Mouse (Mus musculus) forebrain, embryonic 11.5 days (tissue): ENCODE measurements around the gene Timm8b. TPM values are rescaled to one million over a fixed set of nuclear protein-coding genes. Genes with fewer than 3 reads are reported as not detected.
A peak's percentile ranks its signal among the peaks of the same experiment; 100 is the strongest.

Source experiments
- ATAC-seq: fragments of 200-750 bp; cut with Nextera tagmentation; replicated peaks from 2 replicates; pipeline ENCODE4 v1.8.0; 2017; ENCODE audit warnings: moderate TSS enrichment; ENCODE audit not compliant: low FRiP score
- DNase-seq: peaks from one replicate; pipeline ENCODE4 v3.0.0-alpha.2; 2017; ENCODE audit warnings: low spot score
- H3K27ac ChIP-seq: fragments of 300-500 bp; sonication (generic); 2 replicates; pipeline ENCODE4 v1.5.1; 2014; ENCODE audit warnings: low read depth, low read length
- H3K27me3 ChIP-seq: fragments of 300-500 bp; sonication (generic); 2 replicates; pipeline ENCODE4 v1.6.1; 2014; ENCODE audit warnings: mild to moderate bottlenecking, low read length, mixed read lengths; ENCODE audit not compliant: control insufficient read depth, insufficient read depth
- H3K36me3 ChIP-seq: fragments of 300-500 bp; sonication (generic); 2 replicates; pipeline ENCODE4 v1.6.1; 2014; ENCODE audit warnings: mild to moderate bottlenecking, low read length, moderate library complexity, mixed read lengths; ENCODE audit not compliant: control insufficient read depth, insufficient read depth
- H3K4me1 ChIP-seq: fragments of 300-500 bp; sonication (generic); replicated peaks from 2 replicates; pipeline ENCODE4 v1.6.1; 2014; ENCODE audit warnings: low read length, mixed read lengths; ENCODE audit not compliant: control insufficient read depth, insufficient read depth
- H3K4me2 ChIP-seq: fragments of 300-500 bp; sonication (generic); 2 replicates; pipeline ENCODE4 v1.6.1; 2014; ENCODE audit warnings: low read depth, mild to moderate bottlenecking, low read length, moderate library complexity, mixed read lengths; ENCODE audit not compliant: severe bottlenecking
- H3K4me3 ChIP-seq: fragments of 300-500 bp; sonication (generic); 2 replicates; pipeline ENCODE4 v1.5.1; 2014; ENCODE audit warnings: low read depth, low read length
- H3K9ac ChIP-seq: fragments of 300-500 bp; sonication (generic); 2 replicates; pipeline ENCODE4 v1.6.1; 2014; ENCODE audit warnings: low read length
- H3K9me3 ChIP-seq: fragments of 300-500 bp; sonication (generic); 2 replicates; pipeline ENCODE4 v1.6.1; 2016; ENCODE audit warnings: low read length, mixed read lengths; ENCODE audit not compliant: control insufficient read depth
- WGBS: fragments of 180-500 bp; shearing (Covaris S2); extraction: QIAGEN DNeasy Blood & Tissue Kit; methylation state at CpG from one replicate; pipeline ENCODE4 v1.1.7; 2014; 5-methylcytosine and 5-hydroxymethylcytosine counted together
- polyA plus RNA-seq: library from polyadenylated mRNA; unstranded; fragments of >200 nt; fragmentation: Nextera tagmentation; extraction: Ambion mirVana; gene quantifications from 2 replicates; pipeline ENCODE4 v1.2.1, GENCODE M21; 2014

Gene Timm8b
- polyA plus RNA-seq, result 318 and 323 TPM in 2 replicates

DNA sequence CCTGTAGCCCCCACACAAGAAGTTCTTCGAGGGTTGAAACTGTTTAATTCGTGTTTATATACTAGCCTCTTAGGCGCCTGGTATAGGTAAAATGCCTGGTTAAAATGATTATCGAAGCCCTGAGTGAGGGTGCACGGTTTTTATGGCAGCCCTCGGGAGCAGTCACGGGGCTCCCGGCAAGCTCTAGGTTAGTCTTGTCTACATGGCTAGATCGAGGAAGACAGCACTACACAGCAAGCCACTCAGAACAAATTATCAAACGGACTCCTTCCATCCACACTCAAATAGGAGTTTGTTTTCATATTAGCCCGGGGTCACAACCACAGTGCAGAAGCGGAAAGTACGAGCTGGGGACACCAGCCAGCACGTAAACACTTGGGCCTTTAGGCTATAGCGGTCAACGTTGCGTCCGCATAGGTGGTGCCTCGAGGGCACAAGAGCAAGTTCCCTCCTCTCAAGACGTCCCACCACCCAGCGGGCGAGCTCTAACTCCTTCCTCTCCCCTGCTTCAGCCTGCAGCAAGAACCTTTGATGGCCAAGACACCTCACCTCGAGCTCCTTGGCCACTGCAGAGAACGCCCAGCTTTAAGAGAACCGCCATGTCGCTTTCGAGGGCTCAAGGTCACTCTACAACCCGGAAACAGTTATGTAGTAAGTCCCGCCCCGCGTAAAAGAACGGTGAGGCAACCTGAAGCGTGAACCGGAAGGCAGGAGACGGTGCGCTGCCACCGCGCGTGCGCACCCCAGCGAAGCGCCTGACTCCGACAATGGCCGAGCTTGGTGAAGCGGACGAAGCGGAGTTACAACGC lies at the start of gene Timm8b, which contains the start of gene Sdhd:
Gene Timm8b (plus strand): TSS at position 722 of the 809 bp plus-strand sequence.
Gene Sdhd (minus strand): TSS at position 624 of the 809 bp plus-strand sequence.
- ATAC-seq (peak; percentile 97), DNase-seq (peak; percentile 95)
- no peaks in the 10 kb centered on the region; the same call in 1 of the 2 replicates for H3K36me3 ChIP-seq
- H3K9me3 ChIP-seq, result no peaks in the 10 kb centered on the region
- H3K4me2 ChIP-seq, result peak within 1 kb of the TSS; percentile 93
- peaks cover 8% of the 10 kb centered on the region; the same call in 1 of the 2 replicates for H3K4me1 ChIP-seq
- H3K9ac ChIP-seq, result peak within 1 kb of the TSS; percentile 84
- WGBS, result 1% methylated on average over 48 of the region's 48 CpGs
- H3K4me3 ChIP-seq, result peak within 1 kb of the TSS; percentile 85
- H3K27me3 ChIP-seq, result no peaks in the 10 kb centered on the region
- peak within 1 kb of the TSS; percentile 75 for H3K27ac ChIP-seq

DNA sequence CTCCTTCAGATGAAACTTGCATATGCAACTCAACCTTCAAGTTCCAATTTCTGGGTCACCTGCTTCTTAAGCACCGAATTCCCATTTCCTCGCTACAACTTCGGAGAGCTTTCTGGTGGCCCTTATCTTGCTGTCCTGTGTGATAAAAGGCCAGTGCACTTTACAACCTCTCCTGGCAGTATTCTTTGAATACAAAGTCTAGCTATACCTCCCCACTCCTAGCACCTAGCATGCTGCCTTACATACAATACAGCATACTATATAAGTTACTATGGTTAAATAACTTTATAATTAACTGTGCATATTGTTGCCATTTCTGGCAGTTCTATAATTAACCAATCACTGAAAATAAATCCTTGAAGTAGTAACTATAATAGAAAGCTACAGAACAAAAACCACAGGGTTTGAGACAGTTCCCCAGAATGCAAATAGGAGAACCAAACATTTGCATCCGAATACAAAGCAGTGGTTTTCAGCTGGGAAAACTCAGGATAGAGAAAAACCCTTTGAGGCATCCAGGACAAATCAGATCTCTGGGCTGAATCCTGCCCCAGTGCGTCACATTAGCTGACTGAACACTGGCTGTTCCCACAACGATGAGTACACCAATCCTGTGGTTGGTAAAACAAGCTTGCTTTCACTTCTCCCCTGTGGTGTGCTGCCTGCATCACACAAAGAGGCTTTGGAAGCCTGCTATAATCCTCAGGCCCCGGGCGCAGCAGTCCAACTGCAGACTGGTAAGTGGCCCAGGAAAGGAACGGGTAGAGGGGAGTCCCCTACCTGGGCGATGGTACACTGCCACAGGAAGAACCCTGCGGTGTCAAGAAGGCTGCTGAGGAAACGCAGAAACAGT lies 49.2 kb upstream of the Timm8b start, which contains the start of gene Il18:
Gene Il18 (plus strand): TSS at position 587 of the 853 bp plus-strand sequence.
- no peaks in the 10 kb centered on the region for H3K9me3 ChIP-seq
- H3K36me3 ChIP-seq, result no peaks in the 10 kb centered on the region
- ATAC-seq, result peak; percentile 98
- H3K27ac ChIP-seq, result peak within 1 kb of the TSS; percentile 83
- peak within 1 kb of the TSS; percentile 36 for H3K4me2 ChIP-seq
- no peaks in the 10 kb centered on the region for H3K27me3 ChIP-seq
- peak within 1 kb of the TSS; percentile 9; the same call in 1 of the 2 replicates for H3K4me3 ChIP-seq
- H3K9ac ChIP-seq, result peak within 1 kb of the TSS; percentile 37
- 17% methylated on average over 12 of the region's 12 CpGs for WGBS
- H3K4me1 ChIP-seq, result peaks cover 6% of the 10 kb centered on the region; the same call in 1 of the 2 replicates
- peak; percentile 86 for DNase-seq

DNA sequence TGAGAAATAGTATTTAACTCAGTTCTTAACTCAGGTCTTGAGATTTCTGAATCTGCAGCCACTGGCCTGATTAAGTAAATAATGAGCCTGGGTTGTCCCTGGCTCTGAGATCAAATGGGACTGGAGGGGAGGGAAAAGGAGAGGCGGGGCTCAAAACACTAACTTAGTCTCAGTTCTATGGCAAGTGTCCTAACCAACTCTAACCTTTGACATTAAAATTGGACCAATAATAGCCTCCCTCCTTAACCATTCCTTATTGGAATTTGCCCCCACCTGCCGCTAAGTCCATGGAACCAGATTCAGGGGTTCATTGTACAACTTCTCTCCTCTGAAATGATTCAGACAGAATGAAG lies 48.6 kb upstream of the Timm8b start, which contains the start of gene Bco2:
Gene Bco2 (minus strand): TSS at position 88 of the 353 bp plus-strand sequence.
- peak within 1 kb of the TSS; percentile 37 for H3K9ac ChIP-seq
- 5% methylated on average over 2 of the region's 2 CpGs for WGBS
- no peak for DNase-seq
- peak; percentile 59 for ATAC-seq
- H3K36me3 ChIP-seq, result no peaks in the 10 kb centered on the region
- H3K27me3 ChIP-seq, result no peaks in the 10 kb centered on the region
- no peaks in the 10 kb centered on the region for H3K9me3 ChIP-seq
- peak within 1 kb of the TSS; percentile 83 for H3K27ac ChIP-seq
- peak within 1 kb of the TSS; percentile 9; the same call in 1 of the 2 replicates for H3K4me3 ChIP-seq
- peak within 1 kb of the TSS; percentile 36 for H3K4me2 ChIP-seq
- peaks cover 6% of the 10 kb centered on the region; the same call in 1 of the 2 replicates for H3K4me1 ChIP-seq

DNA sequence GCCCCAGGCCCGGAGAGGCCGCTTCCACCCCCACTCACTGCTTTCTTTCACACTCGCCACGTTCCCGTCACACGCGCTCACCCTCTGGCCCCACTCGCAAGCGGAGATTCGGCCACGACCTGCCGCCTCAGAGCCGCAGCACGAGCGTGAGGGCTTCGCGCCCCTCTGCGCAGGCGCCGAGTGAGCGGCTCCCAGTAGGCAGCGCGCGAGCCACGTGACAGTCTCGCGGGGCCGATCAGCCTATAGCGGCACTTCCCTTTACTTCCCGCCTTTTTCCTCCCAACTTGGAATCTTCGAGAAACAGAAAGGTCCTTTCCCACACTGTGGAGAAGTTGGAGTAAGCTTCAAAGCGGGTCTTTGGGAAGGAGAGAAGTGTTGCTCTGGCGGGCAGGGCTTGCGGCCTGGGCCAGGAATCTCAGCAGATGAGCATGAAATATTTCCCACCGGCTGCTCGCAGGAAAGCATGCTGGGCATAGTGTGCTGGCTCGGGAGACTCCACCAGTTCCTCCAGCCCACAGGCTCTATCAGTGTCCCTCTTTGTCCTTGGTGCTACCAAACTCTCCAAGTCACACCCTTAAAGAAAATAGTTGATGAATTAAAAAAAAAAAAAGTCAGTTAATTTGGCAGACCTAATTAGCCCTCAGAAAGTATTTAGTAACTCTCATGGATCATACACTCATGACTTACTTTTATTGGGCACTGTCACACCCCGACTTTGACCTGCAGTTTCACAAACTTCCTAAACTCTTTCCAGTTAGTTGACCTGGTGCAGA lies 42.4 kb upstream of the Timm8b start, which contains the start of gene Tex12:
Gene Tex12 (minus strand): TSS at position 181 of the 773 bp plus-strand sequence.
- WGBS, result 88% methylated on average over 38 of the region's 38 CpGs
- Histone ChIP-seq H3K9ac (no peak within 1 kb of the TSS), H3K9me3 (no peaks in the 10 kb centered on the region), H3K27ac (no peak within 1 kb of the TSS), H3K4me1 (no peaks in the 10 kb centered on the region), H3K4me2 (no peak within 1 kb of the TSS), H3K4me3 (no peak within 1 kb of the TSS), H3K27me3 (no peaks in the 10 kb centered on the region), H3K36me3 (no peaks in the 10 kb centered on the region)
- DNase-seq (no peak), ATAC-seq (no peak)

DNA sequence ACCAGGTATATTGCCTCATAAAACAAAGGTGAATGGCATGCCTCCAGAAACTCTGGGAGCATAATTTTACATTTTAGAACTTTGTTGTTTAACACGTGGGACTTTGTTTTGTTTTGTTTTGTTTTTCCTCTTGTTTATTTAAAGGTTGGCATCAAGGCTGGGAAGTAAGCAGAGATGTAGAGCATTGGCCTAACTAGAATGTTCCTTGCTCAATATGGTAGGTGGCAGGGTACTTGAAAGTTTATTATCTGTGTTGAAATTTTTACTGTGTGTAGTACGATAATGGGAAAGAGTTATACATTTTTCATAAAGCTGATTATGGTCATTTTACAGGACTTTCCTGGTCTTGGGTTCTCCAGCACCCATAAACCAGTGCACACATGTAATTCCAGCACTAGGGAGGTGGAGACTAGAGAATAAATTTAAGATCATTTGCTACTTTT lies 41.8 kb upstream of the Timm8b start:
- Histone ChIP-seq H3K27ac (no peak overlapping the region), H3K9me3 (no peaks in the 10 kb centered on the region), H3K27me3 (no peaks in the 10 kb centered on the region), H3K4me1 (no peaks in the 10 kb centered on the region), H3K9ac (no peak overlapping the region), H3K36me3 (no peaks in the 10 kb centered on the region), H3K4me3 (no peak overlapping the region), H3K4me2 (no peak overlapping the region)
- 84% methylated on average over 2 of the region's 2 CpGs for WGBS
- ATAC-seq (no peak), DNase-seq (no peak)

DNA sequence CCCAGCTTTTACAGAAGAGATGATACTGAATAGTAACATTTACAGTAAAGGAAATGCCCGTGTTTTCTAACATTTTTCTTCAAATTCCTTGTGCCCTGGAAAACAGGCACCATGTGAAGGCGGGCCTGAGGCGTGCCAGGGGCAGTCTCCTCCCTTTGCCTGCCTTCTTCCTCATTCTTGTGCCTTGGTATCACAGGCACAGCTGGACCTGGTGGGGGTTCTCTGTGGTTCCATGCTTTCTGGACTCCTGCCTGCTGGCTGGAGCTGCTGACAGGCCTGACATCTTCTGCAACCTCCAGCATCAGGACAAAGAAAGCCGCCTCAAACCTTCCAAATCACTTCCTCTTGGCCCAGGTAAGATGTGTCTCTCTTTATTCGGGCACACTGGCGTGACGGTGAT lies 38.5 kb upstream of the Timm8b start:
- H3K27ac ChIP-seq, result no peak overlapping the region
- no peak overlapping the region for H3K4me3 ChIP-seq
- H3K9me3 ChIP-seq, result no peaks in the 10 kb centered on the region
- ATAC-seq (no peak), DNase-seq (no peak)
- no peaks in the 10 kb centered on the region for H3K4me1 ChIP-seq
- H3K36me3 ChIP-seq, result no peaks in the 10 kb centered on the region
- H3K4me2 ChIP-seq, result no peak overlapping the region
- no peaks in the 10 kb centered on the region for H3K27me3 ChIP-seq
- 80% methylated on average over 7 of the region's 7 CpGs for WGBS
- H3K9ac ChIP-seq, result no peak overlapping the region

DNA sequence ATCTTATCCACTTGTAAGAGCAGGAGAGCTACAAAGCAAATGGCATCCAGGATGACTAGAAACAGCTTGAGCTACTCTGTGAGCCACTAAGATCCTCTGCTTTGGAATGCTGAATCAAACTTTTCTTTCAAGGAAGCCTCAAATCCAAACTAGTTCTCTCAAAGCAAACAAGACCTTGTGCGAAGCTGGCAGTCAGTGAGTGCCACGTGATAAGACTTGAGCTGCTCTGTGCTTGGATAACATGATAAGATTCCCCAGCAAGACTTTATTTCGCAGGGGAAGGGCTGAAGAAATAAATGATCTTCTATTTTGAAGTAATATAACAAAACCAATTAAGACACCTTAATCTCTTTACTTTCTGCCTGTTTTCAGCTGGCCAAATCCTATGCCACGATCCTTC lies 37.8 kb upstream of the Timm8b start:
- Histone ChIP-seq H3K27me3 (no peaks in the 10 kb centered on the region), H3K4me2 (no peak overlapping the region), H3K9me3 (no peaks in the 10 kb centered on the region), H3K9ac (no peak overlapping the region), H3K4me1 (no peaks in the 10 kb centered on the region), H3K27ac (no peak overlapping the region), H3K4me3 (no peak overlapping the region), H3K36me3 (no peaks in the 10 kb centered on the region)
- WGBS, result 83% methylated on average over 4 of the region's 4 CpGs
- no peak for ATAC-seq
- DNase-seq, result no peak

DNA sequence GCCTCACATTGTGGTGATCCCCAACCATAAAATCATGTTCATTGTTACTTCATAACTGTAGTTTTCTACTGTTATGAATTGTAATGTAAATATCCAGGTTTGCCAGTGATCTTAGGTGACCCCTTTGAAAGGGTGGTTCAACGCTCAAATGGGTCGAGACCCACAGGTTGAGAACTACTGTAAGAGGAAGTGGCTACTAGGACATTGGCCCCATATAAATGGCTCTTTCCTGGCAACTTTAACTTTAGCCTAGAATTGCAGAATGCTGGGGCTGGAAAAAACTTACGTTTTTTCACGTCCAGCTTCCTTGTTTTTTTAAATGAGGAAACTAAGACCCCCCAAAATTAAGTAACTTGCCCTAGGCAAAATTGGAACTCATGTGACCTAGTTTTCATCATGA lies 36.3 kb upstream of the Timm8b start:
- WGBS, result 90% methylated on average over 4 of the region's 4 CpGs
- Histone ChIP-seq H3K4me3 (no peak overlapping the region), H3K4me1 (no peaks in the 10 kb centered on the region), H3K9me3 (no peaks in the 10 kb centered on the region), H3K27me3 (no peaks in the 10 kb centered on the region), H3K36me3 (no peaks in the 10 kb centered on the region), H3K9ac (no peak overlapping the region), H3K4me2 (no peak overlapping the region), H3K27ac (no peak overlapping the region)
- ATAC-seq, result no peak
- no peak for DNase-seq
